Mouse (Mus musculus) midbrain, embryonic 16.5 days (tissue): ENCODE data around the gene Gm10718. TPM values are rescaled to one million over a fixed set of nuclear protein-coding genes. Genes with fewer than 3 reads are reported as not detected.
"Not testable (repeated sequence)": the region's sequence is repeated elsewhere in the genome, so short reads cannot be mapped to it uniquely, and the experiment has no call there.

Experiments used
- ATAC-seq: fragments of 200-750 bp; cut with Nextera tagmentation; 2 replicates; pipeline ENCODE4 v1.8.0; 2017; ENCODE audit warnings: moderate TSS enrichment
- H3K27ac ChIP-seq: fragments of 300-500 bp; sonication (generic); 2 replicates; pipeline ENCODE4 v1.5.1; 2014; ENCODE audit warnings: mild to moderate bottlenecking, low read length, mixed read lengths
- H3K27me3 ChIP-seq: fragments of 300-500 bp; sonication (generic); 2 replicates; pipeline ENCODE4 v1.6.1; 2014; ENCODE audit warnings: low read depth, low read length, mixed read lengths; ENCODE audit not compliant: control insufficient read depth, insufficient read depth
- H3K36me3 ChIP-seq: fragments of 300-500 bp; sonication (generic); 2 replicates; pipeline ENCODE4 v1.6.1; 2014; ENCODE audit warnings: mild to moderate bottlenecking, low read length, moderate library complexity, mixed read lengths; ENCODE audit not compliant: control insufficient read depth, insufficient read depth
- H3K4me1 ChIP-seq: fragments of 300-500 bp; sonication (generic); 2 replicates; pipeline ENCODE4 v1.6.1; 2014; ENCODE audit warnings: mild to moderate bottlenecking, low read length, mixed read lengths; ENCODE audit not compliant: control insufficient read depth, insufficient read depth
- H3K4me2 ChIP-seq: fragments of 300-500 bp; sonication (generic); 2 replicates; pipeline ENCODE4 v1.6.1; 2014; ENCODE audit warnings: mild to moderate bottlenecking, low read length, mixed read lengths
- H3K4me3 ChIP-seq: fragments of 300-500 bp; sonication (generic); 2 replicates; pipeline ENCODE4 v1.5.1; 2014; ENCODE audit warnings: low read depth, mild to moderate bottlenecking, low read length, moderate library complexity, mixed read lengths
- H3K9ac ChIP-seq: fragments of 300-500 bp; sonication (generic); 2 replicates; pipeline ENCODE4 v1.6.1; 2014; ENCODE audit warnings: low read depth, low read length, mixed read lengths
- H3K9me3 ChIP-seq: fragments of 300-500 bp; sonication (generic); replicated peaks from 2 replicates; pipeline ENCODE4 v1.6.1; 2014; ENCODE audit warnings: mild to moderate bottlenecking, low read length, mixed read lengths; ENCODE audit not compliant: control insufficient read depth, poor library complexity, severe bottlenecking
- WGBS: fragments of 180-500 bp; shearing (Covaris S2); extraction: QIAGEN DNeasy Blood & Tissue Kit; methylation state at CpG from one replicate; pipeline ENCODE4 v1.1.7; 2014; 5-methylcytosine and 5-hydroxymethylcytosine counted together
- polyA plus RNA-seq: library from polyadenylated mRNA; unstranded; fragments of >200 nt; fragmentation: Nextera tagmentation; extraction: Ambion mirVana; gene quantifications from 2 replicates; pipeline ENCODE4 v1.2.1, GENCODE M21; 2015

Gm10718 gene
- polyA plus RNA-seq, 1 experiment from 2014 or later: not detected

GRCm38 (mm10) chr9:3012054-3012621 is 11.2 kb upstream of the Gm10718 start:
- H3K4me3 ChIP-seq: not testable (repeated sequence)

GRCm38 (mm10) chr9:3012733-3013279 is 10.5 kb upstream of the Gm10718 start, which contains the start of gene Gm10721:
Gm10721 (plus strand) TSS chr9:3013140.
- WGBS: no CpG with 5 or more reads among the region's 11 CpGs
- H3K36me3 ChIP-seq, H3K4me3 ChIP-seq, H3K4me2 ChIP-seq, H3K9me3 ChIP-seq, H3K27me3 ChIP-seq, H3K9ac ChIP-seq, H3K27ac ChIP-seq, H3K4me1 ChIP-seq: not testable (repeated sequence)
- peak; percentile 72; the same call in 1 of the 2 replicates for ATAC-seq

More at GRCm38 (mm10) chr9:3012054-3012621, 11.2 kb upstream of the Gm10718 start:
- not testable (repeated sequence) for H3K4me2 ChIP-seq, H3K36me3 ChIP-seq, H3K27ac ChIP-seq, H3K9ac ChIP-seq, H3K9me3 ChIP-seq, H3K27me3 ChIP-seq, ATAC-seq, H3K4me1 ChIP-seq
- WGBS: 91% methylated on average over 2 of the region's 7 CpGs

GRCm38 (mm10) chr9:3015354-3015753 is 8.0 kb upstream of the Gm10718 start, which contains the start of gene Gm10720:
Gm10720 (plus strand) TSS chr9:3015654.
- not testable (repeated sequence) for H3K4me1 ChIP-seq, H3K4me2 ChIP-seq, ATAC-seq, H3K4me3 ChIP-seq, H3K27me3 ChIP-seq, H3K27ac ChIP-seq, H3K9me3 ChIP-seq, H3K36me3 ChIP-seq, H3K9ac ChIP-seq
- WGBS: 74% methylated on average over 4 of the region's 9 CpGs

- ATAC-seq: not testable (repeated sequence)
These were observed 7.5 kb upstream of the Gm10718 start for GRCm38 (mm10) chr9:3015896-3016295.

GRCm38 (mm10) chr9:3017108-3017507 is 6.2 kb upstream of the Gm10718 start, which contains the start of gene Gm10719:
Gm10719 (plus strand) TSS chr9:3017408.
- not testable (repeated sequence) for H3K4me1 ChIP-seq, H3K9ac ChIP-seq, H3K4me3 ChIP-seq, H3K27me3 ChIP-seq, H3K36me3 ChIP-seq, H3K4me2 ChIP-seq, H3K27ac ChIP-seq, H3K9me3 ChIP-seq, ATAC-seq
- WGBS: no CpG with 5 or more reads among the region's 9 CpGs

More at GRCm38 (mm10) chr9:3015896-3016295, 7.5 kb upstream of the Gm10718 start:
- not testable (repeated sequence) for H3K36me3 ChIP-seq, H3K4me1 ChIP-seq, H3K4me2 ChIP-seq, H3K27ac ChIP-seq, H3K9me3 ChIP-seq, H3K9ac ChIP-seq, H3K4me3 ChIP-seq, H3K27me3 ChIP-seq
- WGBS: 73% methylated on average over 4 of the region's 6 CpGs

GRCm38 (mm10) chr9:3018944-3019343 is 4.4 kb upstream of the Gm10718 start:
- not testable (repeated sequence) for H3K4me2 ChIP-seq, H3K36me3 ChIP-seq, H3K27ac ChIP-seq, H3K9ac ChIP-seq, H3K4me1 ChIP-seq, H3K27me3 ChIP-seq, H3K9me3 ChIP-seq, ATAC-seq, H3K4me3 ChIP-seq
- 73% methylated on average over 9 of the region's 9 CpGs for WGBS

GRCm38 (mm10) chr9:3019835-3020727 is 3.3 kb upstream of the Gm10718 start:
- not testable (repeated sequence) for H3K4me1 ChIP-seq, H3K4me3 ChIP-seq, H3K36me3 ChIP-seq, ATAC-seq, H3K27me3 ChIP-seq, H3K4me2 ChIP-seq, H3K9ac ChIP-seq, H3K27ac ChIP-seq, H3K9me3 ChIP-seq
- 80% methylated on average over 11 of the region's 19 CpGs for WGBS

- H3K27me3 ChIP-seq, ATAC-seq, H3K9me3 ChIP-seq, H3K36me3 ChIP-seq, H3K4me1 ChIP-seq, H3K27ac ChIP-seq, H3K4me2 ChIP-seq, H3K4me3 ChIP-seq, H3K9ac ChIP-seq: not testable (repeated sequence)
- 75% methylated on average over 9 of the region's 13 CpGs for WGBS
These were observed 885 bp upstream of the Gm10718 start for GRCm38 (mm10) chr9:3022316-3023008.
